Mouse (Mus musculus): ENCODE results near the gene Pld6. TPM values are rescaled to one million over a fixed set of nuclear protein-coding genes. Genes with fewer than 3 reads are reported as not detected.
A peak's percentile ranks its signal among the peaks of the same experiment; 100 is the strongest.

Pld6 gene
- total RNA-seq (2021): 1 to 10 TPM; 1.9 to 2.2 TPM

DNA sequence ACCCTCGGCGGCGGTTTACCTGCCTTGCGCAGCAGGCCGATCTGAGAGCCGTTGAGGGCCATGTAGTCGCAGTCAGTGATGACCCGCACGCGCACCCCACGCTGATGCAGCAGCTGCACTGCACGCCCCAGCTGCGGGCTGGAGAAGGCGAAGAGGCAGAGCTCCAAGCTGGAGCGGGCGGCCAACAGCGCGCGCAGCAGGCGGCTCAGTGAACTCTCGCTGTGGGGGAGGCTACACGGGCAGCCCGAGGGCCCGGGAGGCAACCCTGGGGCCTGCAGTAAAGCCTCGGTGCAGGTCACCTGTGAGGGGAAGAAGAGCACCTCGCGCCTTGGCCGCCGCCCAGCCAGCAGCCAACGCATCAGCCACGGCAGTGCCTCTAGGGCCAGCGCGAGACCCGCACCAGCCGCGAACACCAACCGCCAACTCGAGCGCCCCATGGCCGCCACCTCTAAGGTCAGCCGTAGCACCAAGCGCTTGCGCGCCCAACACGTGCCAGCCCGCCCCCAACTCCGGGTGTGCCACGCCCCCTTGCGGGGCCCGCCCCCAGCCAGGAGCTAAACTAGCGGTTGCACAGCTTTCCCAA lies at the start of gene Pld6:
Gene Pld6 (minus strand): TSS at position 447 of the 583 bp plus-strand sequence.
- DNase-seq: peak; percentile 78

DNA sequence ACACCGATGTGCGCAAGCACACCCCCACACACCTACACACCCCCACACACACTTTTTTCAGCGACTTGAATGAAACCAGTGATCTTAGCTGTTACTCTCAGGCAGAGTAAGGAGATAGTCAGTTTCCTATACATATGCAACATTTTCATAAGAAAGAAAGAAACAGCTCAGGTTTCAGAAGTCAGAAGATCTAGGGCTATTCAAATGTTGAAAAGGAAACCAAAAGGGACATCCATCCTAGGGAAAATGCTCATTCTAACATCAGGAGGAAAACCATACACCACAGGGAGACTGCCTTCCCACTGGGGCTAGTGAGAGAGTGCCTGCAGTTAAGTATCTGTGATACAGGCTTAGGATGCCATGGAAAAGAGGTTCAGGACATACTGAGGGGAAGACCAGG lies 34.2 kb upstream of the Pld6 start:
- no peak for DNase-seq

GRCm38 (mm10) chr11:59817916-59818315 lies 30.5 kb upstream of the Pld6 start:
- DNase-seq: no peak

- no peak for DNase-seq
Measured at GRCm38 (mm10) chr11:59815482-59816065, 28.1 kb upstream of the Pld6 start.

DNA sequence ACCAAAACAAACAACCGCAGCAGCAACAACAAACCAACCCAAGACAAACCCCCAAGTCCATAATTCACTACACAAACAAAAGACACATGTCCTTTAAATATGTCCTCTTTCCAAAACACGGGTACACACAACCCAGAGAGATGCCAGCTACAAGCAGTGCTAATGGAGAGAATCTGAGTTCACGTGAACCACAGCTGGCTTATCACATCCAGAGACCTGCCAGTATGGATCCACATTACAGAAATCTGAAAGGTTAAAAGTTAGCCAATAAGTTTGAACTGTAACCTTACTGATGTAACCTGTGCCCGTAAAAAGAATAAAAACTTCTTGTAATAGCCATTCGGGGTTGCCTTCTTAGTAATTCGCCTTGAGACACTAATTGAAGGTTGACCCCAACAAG lies 27.5 kb upstream of the Pld6 start:
- no peak for DNase-seq

GRCm38 (mm10) chr11:59814311-59814710 lies 26.9 kb upstream of the Pld6 start:
- DNase-seq: no peak

DNA sequence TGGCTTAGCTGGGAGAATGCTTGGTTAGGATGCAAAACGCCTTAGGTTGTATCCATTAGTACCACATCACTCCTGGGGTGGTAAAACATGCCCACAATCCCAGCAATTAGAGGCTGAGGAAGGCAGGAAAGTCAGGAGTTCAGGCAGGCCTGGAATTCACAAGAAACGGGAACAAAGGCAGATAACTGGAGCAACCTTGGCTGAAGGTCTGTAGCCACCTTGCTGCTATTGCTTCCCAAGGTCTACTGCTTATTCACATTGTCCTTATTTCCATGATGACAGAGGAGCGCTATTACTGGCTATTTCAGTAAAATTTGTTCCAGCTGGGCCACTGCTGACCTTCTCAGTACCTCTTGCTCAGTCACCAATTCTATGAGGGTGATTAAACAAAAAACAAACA lies 25.8 kb upstream of the Pld6 start:
- DNase-seq: no peak

- DNase-seq: no peak
Measured at GRCm38 (mm10) chr11:59811211-59811610, 23.8 kb upstream of the Pld6 start.

DNA sequence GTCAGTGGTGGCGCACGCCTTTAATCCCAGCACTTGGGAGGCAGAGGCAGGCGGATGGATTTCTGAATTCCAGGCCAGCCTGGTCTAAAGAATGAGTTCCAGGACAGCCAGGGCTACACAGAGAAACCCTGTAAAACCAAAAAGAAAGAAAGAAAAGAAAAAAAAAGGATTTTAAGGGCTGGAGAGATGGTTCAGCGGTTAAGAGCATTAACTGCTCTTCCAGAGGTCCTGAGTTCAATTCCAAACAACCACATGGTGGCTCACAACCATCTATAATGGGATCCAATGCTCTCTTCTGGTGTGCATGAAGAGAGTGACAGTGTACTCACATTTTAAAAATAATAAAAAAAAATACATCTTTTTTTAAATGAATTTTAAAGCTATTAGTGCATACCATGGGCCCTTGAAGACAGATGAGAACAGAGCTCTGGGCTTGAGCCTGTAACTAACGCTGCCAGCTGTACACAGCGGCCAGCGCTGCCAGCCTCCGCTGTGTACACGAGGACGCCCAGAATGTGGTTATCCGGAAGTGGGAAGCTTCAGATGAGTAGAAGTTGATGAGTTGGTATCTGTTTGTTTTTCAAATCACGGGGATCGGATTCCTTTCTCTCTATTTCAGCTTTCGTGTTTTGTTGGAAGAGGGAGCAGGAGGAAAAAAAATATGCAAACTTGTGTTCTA lies 23.2 kb upstream of the Pld6 start:
- no peak for DNase-seq

DNA sequence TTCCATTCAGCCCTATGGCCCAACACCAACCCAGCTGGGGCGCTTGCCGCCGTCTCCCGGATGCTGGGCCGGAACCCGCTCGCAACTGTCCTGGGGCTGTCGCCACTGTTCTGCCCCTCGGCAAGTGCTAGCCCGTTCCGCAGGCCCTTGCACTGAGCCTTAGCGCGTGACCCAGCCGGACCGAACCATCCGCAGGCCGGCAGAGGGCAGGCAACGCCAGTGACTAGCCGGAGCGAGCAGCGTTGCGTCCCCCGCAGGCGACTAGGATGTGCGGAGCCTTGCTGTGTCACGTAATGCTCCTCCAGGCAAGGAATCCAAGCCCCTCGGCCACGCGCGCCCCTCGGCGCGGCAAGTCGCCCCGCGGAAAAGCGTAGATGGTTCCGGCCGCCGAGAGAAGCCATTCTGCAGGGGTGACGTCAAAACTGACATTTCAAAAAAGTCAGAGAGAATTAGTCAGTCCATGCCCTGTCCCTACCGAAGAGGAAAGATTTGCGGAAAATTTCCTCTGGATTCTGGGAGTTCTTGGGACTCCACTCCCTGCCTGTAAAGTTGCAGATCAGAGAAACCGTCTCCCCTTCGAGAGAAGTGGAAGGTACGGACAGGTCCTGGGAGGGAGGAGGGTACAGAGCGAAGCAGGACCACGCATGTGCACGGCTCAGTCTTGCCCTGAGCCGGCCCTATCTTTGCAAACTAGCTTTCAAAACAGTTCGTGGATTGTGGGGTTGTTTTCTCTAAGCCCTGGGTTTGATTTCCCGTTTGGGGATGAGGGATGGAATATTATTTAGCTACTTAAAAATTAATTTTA lies 22.4 kb upstream of the Pld6 start, which contains the start of gene Flcn:
Gene Flcn (minus strand): TSS at position 347 of the 805 bp plus-strand sequence.
- DNase-seq: peak; percentile 85

GRCm38 (mm10) chr11:59809071-59809669 lies 21.7 kb upstream of the Pld6 start:
- DNase-seq: peak; percentile 47

DNA sequence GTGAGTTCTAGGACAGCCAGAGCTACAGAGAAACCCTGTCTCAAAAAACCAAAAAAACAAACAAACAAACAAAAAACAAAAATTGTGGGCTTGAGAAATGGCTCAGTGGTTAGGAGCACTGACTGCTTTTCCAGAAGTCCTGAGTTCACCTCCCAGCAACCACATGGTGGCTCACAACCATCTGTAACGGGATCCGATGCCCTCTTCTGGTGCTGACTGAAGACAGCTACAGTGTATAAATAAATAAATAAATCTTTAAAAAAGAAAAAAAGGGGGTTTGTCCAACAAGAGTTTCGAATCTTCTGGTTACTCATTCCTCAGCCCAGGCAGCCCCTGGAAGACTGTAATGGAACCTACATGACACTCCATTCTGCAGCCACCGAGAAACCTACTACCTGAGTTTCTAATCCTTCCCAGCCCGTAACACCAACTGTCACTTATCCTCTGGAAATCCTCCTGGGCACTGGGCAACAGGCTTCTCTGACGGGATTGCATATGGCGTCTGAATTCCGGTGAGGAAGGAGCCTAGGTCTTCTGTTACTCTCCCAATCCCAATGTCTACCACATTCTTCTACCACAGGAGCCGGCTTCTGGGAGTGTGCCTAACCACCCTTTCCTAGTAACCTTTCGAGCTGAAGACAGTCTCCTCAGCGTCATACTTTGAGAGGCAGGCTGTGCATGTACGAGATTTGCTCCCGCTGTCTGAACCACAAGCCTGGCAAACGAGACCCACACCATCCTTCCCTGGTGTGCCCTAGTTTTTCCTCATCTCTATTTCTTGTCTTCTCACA lies 20.9 kb upstream of the Pld6 start:
- no peak for DNase-seq

- no peak for DNase-seq
Measured at GRCm38 (mm10) chr11:59805656-59806055, 18.2 kb upstream of the Pld6 start.

GRCm38 (mm10) chr11:59805256-59805655 lies 17.8 kb upstream of the Pld6 start:
- no peak for DNase-seq

GRCm38 (mm10) chr11:59804409-59805110 lies 17.1 kb upstream of the Pld6 start:
- no peak for DNase-seq

DNA sequence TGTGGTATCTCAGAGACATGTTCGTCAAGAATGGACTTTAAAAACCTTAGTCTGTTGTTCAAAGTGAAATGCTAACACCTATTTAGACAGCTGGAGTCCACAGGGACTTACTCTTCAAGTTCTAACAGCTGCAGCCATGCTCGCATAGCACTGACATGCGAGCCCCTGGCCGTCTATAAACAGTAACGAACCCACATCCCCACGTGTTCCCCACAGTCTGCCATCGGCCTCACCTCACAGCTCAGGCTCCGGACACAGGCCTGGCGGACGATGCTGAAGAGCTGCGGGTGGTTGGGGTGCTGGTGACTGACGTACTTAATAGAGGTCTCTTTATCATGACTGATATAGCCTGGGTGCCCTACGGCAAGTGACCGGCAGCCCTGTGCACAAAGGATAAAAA lies 16.1 kb upstream of the Pld6 start:
- no peak for DNase-seq

GRCm38 (mm10) chr11:59801881-59802280 lies 14.4 kb upstream of the Pld6 start:
- no peak for DNase-seq

- no peak for DNase-seq
Measured at GRCm38 (mm10) chr11:59800412-59800811, 13.0 kb upstream of the Pld6 start.

- DNase-seq: no peak
Measured at GRCm38 (mm10) chr11:59793390-59793789, 5.9 kb upstream of the Pld6 start.

DNA sequence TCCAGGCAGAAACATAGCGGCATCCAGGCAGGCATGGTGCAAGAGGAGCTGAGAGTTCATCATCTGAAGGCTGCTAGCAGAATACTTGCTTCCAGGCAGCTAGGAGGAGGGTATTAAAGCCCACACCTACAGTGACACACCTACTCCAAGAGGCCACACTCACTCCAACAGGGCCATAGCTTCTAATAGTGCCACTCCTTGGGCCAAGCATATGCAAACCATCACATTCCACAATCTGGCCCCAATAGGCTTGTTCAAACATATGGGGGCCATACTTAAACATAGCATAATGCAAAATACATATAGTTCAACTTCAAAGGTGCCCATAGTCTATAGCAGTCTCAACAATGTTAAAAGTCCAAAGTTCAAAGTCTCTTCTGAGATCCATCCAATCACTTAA lies 1.9 kb upstream of the Pld6 start:
- DNase-seq: no peak
